Mouse (Mus musculus) hindbrain, embryonic 12.5 days (tissue): ENCODE measurements around the gene Dact3. TPM values are rescaled to one million over a fixed set of nuclear protein-coding genes. Genes with fewer than 3 reads are reported as not detected.

ENCODE experiments used
- ATAC-seq: fragments of 200-750 bp; cut with Nextera tagmentation; 2 replicates; pipeline ENCODE4 v1.8.0; 2017; ENCODE audit warnings: moderate TSS enrichment; ENCODE audit not compliant: low FRiP score
- H3K27ac ChIP-seq: fragments of 300-500 bp; sonication (generic); 2 replicates; pipeline ENCODE4 v1.5.1; 2016; ENCODE audit warnings: mild to moderate bottlenecking
- H3K27me3 ChIP-seq: fragments of 300-500 bp; sonication (generic); 2 replicates; pipeline ENCODE4 v1.6.1; 2016; ENCODE audit warnings: mild to moderate bottlenecking
- H3K36me3 ChIP-seq: fragments of 300-500 bp; sonication (generic); 2 replicates; pipeline ENCODE4 v1.6.1; 2016; ENCODE audit warnings: mild to moderate bottlenecking
- H3K4me1 ChIP-seq: fragments of 300-500 bp; sonication (generic); 2 replicates; pipeline ENCODE4 v1.6.1; 2016
- H3K4me2 ChIP-seq: fragments of 300-500 bp; sonication (generic); replicated peaks from 2 replicates; pipeline ENCODE4 v1.6.1; 2016; ENCODE audit warnings: mild to moderate bottlenecking
- H3K4me3 ChIP-seq: fragments of 300-500 bp; sonication (generic); 2 replicates; pipeline ENCODE4 v1.5.1; 2016; ENCODE audit warnings: mild to moderate bottlenecking
- H3K9ac ChIP-seq: fragments of 300-500 bp; sonication (generic); 2 replicates; pipeline ENCODE4 v1.6.1; 2016; ENCODE audit warnings: mild to moderate bottlenecking, moderate library complexity
- H3K9me3 ChIP-seq: fragments of 300-500 bp; sonication (generic); replicated peaks from 2 replicates; pipeline ENCODE4 v1.6.1; 2016; ENCODE audit warnings: mild to moderate bottlenecking
- WGBS: fragments of 180-500 bp; shearing (Covaris S2); methylation state at CpG from one replicate; pipeline ENCODE4 v1.1.7; 2016; 5-methylcytosine and 5-hydroxymethylcytosine counted together
- polyA plus RNA-seq: library from polyadenylated mRNA; unstranded; fragments of >200 nt; fragmentation: Nextera tagmentation; extraction: Ambion mirVana; gene quantifications from 2 replicates; pipeline ENCODE4 v1.2.1, GENCODE M21; 2016

Gene Dact3
- 9.0 and 10.4 TPM in 2 replicates for polyA plus RNA-seq

DNA sequence AGATGAGACGGTGACA, at the start of gene Dact3:
Gene Dact3, plus strand, starts transcription at position 8 of the 16 bp plus-strand sequence.
- Histone ChIP-seq H3K4me1 (peaks cover 23% of the 10 kb centered on the region), H3K4me2 (peak within 1 kb of the TSS; percentile 79), H3K4me3 (peak within 1 kb of the TSS; percentile 70), H3K9ac (peak within 1 kb of the TSS; percentile 91), H3K36me3 (peaks cover 14% of the 10 kb centered on the region; the same call in 1 of the 2 replicates), H3K27ac (peak within 1 kb of the TSS; percentile 82), H3K27me3 (no peaks in the 10 kb centered on the region), H3K9me3 (no peaks in the 10 kb centered on the region)
- WGBS = 0% methylated on average over 1 of the region's 1 CpGs
- ATAC-seq = no peak

DNA sequence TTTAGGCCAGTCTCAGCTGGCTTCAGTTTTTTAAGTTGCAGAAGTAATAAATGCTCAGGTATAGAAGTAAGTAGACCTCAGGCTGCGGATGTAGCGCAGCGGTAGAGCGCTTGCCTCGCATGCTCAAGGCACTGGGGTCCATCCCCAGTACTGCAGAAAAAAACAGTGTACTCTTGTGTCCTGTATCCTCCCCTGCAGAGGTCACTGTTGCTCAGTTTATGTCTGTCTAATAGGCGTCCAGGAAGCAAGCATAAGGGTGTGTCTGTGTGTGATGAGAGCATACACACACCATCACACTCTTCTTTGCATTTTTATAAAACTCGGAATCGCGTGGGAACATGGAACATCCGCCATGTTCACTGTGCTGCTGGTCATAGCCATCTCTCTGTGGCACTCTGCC, 49.3 kb upstream of the Dact3 start:
- H3K4me1 ChIP-seq = peaks cover 15% of the 10 kb centered on the region
- no peak for ATAC-seq
- H3K9ac ChIP-seq = no peak overlapping the region
- no peak overlapping the region for H3K4me2 ChIP-seq
- whole genome bisulfite sequencing = 87% methylated on average over 10 of the region's 10 CpGs
- peaks cover 84% of the 10 kb centered on the region for H3K36me3 ChIP-seq
- no peak overlapping the region for H3K4me3 ChIP-seq
- no peak overlapping the region for H3K27ac ChIP-seq
- no peaks in the 10 kb centered on the region for H3K9me3 ChIP-seq
- H3K27me3 ChIP-seq = no peaks in the 10 kb centered on the region

DNA sequence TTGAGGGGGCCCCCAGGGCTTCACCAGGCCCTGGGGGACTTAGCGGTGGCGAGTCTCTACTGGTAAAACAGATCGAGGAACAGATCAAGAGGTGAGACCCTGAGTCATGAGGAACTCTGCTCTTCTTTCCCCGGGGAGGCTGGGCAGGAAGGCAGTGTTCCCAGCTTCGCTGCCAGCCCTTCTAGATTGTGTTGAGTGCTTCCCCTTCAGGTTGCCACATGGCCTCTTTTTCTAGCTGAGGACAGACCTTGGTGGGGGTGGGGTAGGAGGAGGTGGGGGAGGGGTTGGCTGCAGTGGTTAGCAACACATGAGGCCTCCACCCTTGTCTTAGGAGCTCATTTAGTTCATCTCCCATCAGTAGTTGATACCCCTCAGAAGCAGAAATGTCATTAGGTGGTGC, 48.5 kb upstream of the Dact3 start:
- Histone ChIP-seq H3K27ac (no peak overlapping the region), H3K9me3 (no peaks in the 10 kb centered on the region), H3K36me3 (peaks cover 91% of the 10 kb centered on the region), H3K4me2 (no peak overlapping the region), H3K9ac (no peak overlapping the region), H3K27me3 (no peaks in the 10 kb centered on the region), H3K4me3 (no peak overlapping the region), H3K4me1 (peaks cover 7% of the 10 kb centered on the region)
- 72% methylated on average over 5 of the region's 5 CpGs for WGBS
- no peak for ATAC-seq

DNA sequence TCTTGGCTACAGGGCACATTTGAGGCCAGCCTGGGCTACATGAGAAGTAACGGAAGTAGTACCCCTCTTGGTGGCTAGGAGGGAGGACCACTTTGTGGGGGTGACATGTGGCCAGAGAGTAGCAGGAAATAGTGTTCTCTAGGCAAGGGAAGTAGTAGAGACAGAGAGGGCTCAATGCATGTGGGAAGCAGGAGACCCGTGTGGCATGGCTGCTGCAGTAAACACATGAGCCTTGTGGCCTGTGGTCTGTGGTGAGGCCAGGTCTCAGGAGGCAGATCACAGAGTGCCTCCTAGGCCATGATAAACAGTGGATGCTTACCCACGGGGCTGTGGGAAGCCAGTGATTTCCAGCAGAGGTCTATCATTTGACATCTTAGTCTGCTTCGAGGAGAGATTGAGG, 47.8 kb upstream of the Dact3 start:
- H3K9me3 ChIP-seq = no peaks in the 10 kb centered on the region
- no peak overlapping the region for H3K4me2 ChIP-seq
- ATAC-seq = no peak
- no peak overlapping the region for H3K27ac ChIP-seq
- H3K4me3 ChIP-seq = no peak overlapping the region
- no peaks in the 10 kb centered on the region for H3K27me3 ChIP-seq
- H3K4me1 ChIP-seq = peaks cover 4% of the 10 kb centered on the region; the same call in 1 of the 2 replicates
- no peak overlapping the region for H3K9ac ChIP-seq
- H3K36me3 ChIP-seq = peaks cover 96% of the 10 kb centered on the region
- 90% methylated on average over 4 of the region's 4 CpGs for WGBS

DNA sequence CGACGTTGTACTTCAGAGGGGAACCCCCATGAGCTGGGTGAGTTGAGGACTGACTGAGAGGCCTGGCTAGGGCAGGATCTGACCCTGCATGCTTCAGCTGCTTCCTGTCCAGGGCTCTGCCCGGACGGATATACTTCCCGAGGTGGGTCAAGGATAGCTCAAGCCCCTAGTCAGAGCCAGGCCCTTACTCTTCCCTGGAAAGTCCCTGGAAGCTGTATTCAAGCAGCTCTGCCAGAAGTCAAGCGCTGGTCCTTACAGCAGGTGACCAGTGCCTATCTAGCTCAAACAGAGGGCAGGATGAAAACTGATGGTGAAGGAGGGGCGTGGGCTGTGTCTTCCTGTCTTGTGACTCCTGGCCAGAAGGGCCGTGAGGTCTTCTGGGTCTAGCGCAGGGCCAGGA, 44.7 kb upstream of the Dact3 start:
- no peak for ATAC-seq
- 86% methylated on average over 9 of the region's 9 CpGs for WGBS
- Histone ChIP-seq H3K4me1 (peaks cover 4% of the 10 kb centered on the region; the same call in 1 of the 2 replicates), H3K4me2 (no peak overlapping the region), H3K36me3 (peaks cover 98% of the 10 kb centered on the region), H3K27ac (no peak overlapping the region), H3K9ac (no peak overlapping the region), H3K4me3 (no peak overlapping the region), H3K9me3 (no peaks in the 10 kb centered on the region), H3K27me3 (no peaks in the 10 kb centered on the region)

DNA sequence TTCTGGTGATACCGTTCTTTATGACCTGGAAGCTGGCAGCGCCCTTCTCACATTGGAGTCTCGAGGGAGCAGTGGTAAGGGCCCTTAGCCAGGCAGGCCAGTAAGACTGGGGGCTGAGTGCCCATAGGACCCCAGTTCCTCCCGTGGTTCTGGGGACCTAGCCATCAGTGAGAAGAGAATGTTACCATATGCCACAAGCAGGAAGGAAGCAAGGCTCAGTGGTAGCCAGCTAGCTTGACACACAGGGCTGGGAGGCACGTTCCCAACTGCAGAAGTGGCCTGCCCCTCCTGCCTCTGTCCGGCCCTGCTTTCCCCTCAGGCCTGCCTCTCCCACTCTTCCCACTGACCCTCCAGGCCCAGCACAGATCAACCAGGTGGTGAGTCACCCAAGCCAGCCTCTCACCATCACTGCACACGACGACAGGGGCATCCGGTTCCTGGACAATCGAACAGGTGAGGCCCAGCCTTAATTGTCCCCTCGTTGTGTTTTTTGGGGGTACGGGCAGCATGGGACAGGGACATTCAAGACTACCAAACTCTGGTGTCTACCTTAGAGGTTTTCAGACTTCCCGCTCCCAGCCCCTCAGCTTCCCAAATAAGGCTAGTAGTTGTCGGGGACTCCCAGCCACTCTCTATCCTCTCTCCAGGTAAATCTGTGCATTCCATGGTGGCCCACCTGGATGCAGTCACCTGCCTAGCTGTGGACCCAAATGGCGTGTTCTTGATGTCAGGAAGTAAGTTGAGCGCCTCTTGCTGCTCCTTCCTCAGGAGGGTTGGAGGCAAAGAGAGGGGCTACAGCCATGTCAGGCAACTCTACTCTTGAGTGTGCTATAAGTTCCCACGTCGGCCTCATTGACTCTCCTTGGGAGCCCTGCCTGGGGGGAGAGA, 37.0 kb upstream of the Dact3 start:
- WGBS = 94% methylated on average over 18 of the region's 18 CpGs

DNA sequence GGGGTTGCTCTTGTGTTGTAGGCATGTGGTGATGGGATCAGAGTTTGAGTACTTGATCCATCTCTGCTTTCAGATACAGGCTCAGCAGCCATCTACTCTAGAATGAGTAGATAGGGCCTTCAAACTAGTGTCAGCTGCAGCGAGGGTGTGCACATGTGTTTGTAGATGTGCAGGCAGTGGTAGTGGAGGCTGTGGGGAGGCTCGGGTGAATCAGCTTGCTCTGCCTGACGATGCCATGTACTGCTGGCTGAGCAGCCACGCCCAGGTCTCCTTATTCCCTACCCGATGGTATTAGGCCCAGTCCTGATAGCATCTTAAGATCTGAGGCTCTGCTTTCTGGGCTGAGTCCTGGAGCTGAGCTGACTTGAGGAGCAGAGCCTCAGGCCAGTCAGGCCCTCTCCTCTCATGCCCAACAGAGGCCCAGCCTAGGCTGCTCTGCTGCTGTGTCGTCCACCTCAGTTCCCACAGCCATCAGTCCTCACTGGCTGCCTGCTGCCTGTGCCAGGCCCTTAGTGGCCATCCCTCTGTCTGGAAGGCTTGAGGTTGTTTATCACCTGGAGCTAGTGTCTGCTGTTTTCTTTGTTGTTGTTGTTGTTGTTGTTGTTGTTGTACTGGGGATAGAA, 36.2 kb upstream of the Dact3 start:
- no peak for ATAC-seq
- no peaks in the 10 kb centered on the region for H3K27me3 ChIP-seq
- WGBS = 90% methylated on average over 6 of the region's 6 CpGs
- no peak overlapping the region for H3K9ac ChIP-seq
- H3K4me3 ChIP-seq = no peak overlapping the region
- peaks cover 65% of the 10 kb centered on the region for H3K36me3 ChIP-seq
- H3K4me2 ChIP-seq = no peak overlapping the region
- H3K4me1 ChIP-seq = peaks cover 13% of the 10 kb centered on the region
- H3K27ac ChIP-seq = no peak overlapping the region
- no peaks in the 10 kb centered on the region for H3K9me3 ChIP-seq

More for the DNA sequence above, 37.0 kb upstream of the Dact3 start:
- Histone ChIP-seq H3K9ac (no peak overlapping the region), H3K27me3 (no peaks in the 10 kb centered on the region), H3K4me3 (no peak overlapping the region), H3K36me3 (peaks cover 73% of the 10 kb centered on the region), H3K9me3 (no peaks in the 10 kb centered on the region), H3K4me2 (no peak overlapping the region), H3K4me1 (peaks cover 7% of the 10 kb centered on the region), H3K27ac (no peak overlapping the region)
- no peak for ATAC-seq

DNA sequence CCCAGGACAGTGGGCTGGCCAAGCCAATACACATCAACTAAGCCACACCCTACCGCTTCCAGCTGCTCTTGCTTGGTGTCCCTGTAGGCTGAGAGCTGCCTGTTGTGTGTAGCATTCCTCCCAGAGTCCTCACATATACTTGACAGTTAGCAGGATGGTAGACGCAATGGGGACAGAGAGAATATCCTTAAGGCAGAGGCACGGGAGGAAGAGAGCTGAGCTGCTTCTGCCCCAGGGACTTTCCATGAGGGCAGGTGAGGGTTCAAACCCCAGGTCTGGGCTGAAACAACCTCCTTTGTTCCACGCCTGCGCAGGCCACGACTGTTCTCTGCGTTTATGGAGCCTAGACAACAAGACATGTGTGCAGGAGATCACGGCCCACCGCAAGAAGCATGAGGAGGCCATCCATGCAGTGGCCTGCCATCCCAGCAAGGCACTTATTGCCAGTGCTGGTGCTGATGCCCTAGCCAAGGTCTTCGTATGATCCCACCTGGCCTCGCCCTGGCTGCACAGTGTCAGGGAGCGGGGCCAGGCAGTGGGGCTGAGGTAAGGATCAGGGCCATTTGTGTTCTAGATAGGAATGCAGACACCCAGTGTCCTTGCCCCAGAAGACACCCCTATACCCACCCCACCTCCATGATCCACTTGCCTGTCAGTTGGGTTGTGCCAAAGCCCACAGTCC, 35.5 kb upstream of the Dact3 start:
- 91% methylated on average over 12 of the region's 12 CpGs for WGBS
- Histone ChIP-seq H3K36me3 (peaks cover 59% of the 10 kb centered on the region), H3K4me3 (no peak overlapping the region)

DNA sequence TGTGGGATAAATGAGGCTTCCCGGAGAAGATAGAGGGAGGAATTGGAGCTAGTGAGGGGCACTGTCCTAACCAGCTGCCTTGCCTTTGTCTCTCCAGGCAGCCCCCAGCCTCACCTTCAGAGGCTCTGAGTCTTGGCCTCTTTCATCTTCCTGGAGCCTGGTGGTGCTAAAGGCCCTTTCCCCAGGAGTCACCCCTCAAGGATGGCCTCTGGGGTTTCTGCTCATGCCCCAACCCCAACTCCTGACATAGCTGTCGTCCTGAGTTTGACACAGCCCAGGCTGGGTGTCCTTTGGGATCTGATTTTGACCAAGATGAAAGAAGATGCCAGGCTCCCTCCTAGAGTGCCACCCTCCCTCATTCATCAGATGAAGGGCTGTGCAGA, 35.0 kb upstream of the Dact3 start:
- H3K4me2 ChIP-seq = no peak overlapping the region
- no peak for ATAC-seq
- peaks cover 53% of the 10 kb centered on the region for H3K36me3 ChIP-seq

More for the DNA sequence above, 35.5 kb upstream of the Dact3 start:
- Histone ChIP-seq H3K4me2 (no peak overlapping the region), H3K9me3 (no peaks in the 10 kb centered on the region), H3K27me3 (no peaks in the 10 kb centered on the region), H3K9ac (no peak overlapping the region), H3K27ac (no peak overlapping the region), H3K4me1 (peaks cover 20% of the 10 kb centered on the region)
- no peak for ATAC-seq

DNA sequence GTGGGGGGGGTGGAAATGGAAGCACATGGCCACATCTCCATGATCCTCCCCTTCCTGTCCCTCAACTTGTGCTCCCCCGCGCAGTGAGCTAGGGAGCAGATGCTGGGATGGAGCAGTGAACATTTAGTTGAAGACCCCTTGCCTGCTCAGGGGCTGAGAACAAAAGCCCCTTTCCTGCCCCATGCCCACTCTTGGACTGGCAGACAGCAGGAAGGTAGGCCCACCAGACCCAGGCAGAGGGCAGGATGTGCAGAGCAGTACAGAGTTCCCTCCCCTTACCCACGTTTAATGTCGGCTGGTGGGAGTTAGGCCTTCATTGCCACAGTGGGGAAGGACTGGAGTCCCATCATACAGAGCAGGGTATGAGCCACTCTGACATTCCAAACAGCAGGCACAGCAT, 34.0 kb upstream of the Dact3 start:
- no peaks in the 10 kb centered on the region for H3K27me3 ChIP-seq
- no peak overlapping the region for H3K9ac ChIP-seq
- H3K4me3 ChIP-seq = no peak overlapping the region
- H3K4me1 ChIP-seq = peaks cover 31% of the 10 kb centered on the region
- H3K4me2 ChIP-seq = no peak overlapping the region
- no peaks in the 10 kb centered on the region for H3K9me3 ChIP-seq
- 75% methylated on average over 4 of the region's 4 CpGs for WGBS
- peak overlapping the region; percentile 23; the same call in 1 of the 2 replicates for H3K27ac ChIP-seq
- no peak for ATAC-seq
- H3K36me3 ChIP-seq = peaks cover 52% of the 10 kb centered on the region

More for the DNA sequence above, 35.0 kb upstream of the Dact3 start:
- H3K27me3 ChIP-seq = no peaks in the 10 kb centered on the region
- H3K9me3 ChIP-seq = no peaks in the 10 kb centered on the region
- 90% methylated on average over 2 of the region's 2 CpGs for WGBS
- H3K4me3 ChIP-seq = no peak overlapping the region
- H3K4me1 ChIP-seq = peaks cover 23% of the 10 kb centered on the region
- no peak overlapping the region for H3K27ac ChIP-seq
- no peak overlapping the region for H3K9ac ChIP-seq

DNA sequence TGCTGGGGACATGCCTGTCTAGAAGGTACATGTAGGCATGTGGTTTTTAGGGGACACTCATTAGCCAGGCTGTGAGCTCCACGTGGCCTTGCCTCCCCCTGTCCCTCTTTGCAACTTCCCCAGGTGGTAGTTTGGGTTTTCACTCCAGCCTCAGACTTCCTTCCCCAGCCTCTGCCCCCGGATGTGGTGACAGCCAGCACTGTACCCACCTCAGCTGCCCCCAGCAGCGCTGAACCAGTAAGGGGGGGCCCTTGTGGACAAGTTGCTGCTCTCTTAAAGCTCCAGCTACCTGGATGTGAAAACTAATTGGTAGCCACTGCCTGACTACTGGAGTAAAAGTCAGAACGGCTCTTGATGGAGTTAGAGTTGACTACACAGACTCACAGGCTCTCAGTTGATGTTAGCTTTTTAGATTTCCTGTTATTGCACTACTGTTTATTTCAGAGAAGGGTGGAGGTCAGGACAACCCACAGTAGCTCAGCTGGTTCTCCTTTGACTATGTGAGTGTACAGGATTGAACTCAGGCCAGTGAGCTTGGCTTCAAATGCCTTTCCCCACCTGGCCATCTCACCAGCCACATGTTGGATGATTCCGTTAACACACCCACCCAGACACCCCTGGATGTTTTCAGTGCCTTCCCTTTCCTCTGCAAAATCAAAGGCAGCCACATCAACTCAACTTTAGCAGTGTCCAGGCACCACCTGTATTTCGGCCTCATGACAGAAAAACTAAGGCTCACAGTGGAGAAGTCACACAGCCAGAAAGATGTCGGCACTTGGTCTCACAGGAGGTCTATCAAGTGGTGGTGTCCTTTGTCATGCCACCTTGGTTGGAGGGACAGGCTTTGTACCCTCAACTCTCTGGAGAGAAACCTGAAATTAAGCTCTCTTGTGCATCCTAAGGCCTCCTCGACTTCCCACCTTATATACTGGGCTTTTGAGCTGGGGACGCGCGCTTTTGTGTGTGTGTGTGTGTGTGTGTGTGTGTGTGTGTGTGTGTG, 33.3 kb upstream of the Dact3 start:
- Histone ChIP-seq H3K27ac (peak overlapping the region; percentile 73), H3K36me3 (peaks cover 48% of the 10 kb centered on the region), H3K4me3 (peak overlapping the region; percentile 51), H3K9me3 (no peaks in the 10 kb centered on the region), H3K9ac (peak overlapping the region; percentile 76), H3K4me2 (peak overlapping the region; percentile 92), H3K27me3 (no peaks in the 10 kb centered on the region), H3K4me1 (peaks cover 31% of the 10 kb centered on the region)
- peak; percentile 2 for ATAC-seq
- WGBS = 42% methylated on average over 11 of the region's 11 CpGs

DNA sequence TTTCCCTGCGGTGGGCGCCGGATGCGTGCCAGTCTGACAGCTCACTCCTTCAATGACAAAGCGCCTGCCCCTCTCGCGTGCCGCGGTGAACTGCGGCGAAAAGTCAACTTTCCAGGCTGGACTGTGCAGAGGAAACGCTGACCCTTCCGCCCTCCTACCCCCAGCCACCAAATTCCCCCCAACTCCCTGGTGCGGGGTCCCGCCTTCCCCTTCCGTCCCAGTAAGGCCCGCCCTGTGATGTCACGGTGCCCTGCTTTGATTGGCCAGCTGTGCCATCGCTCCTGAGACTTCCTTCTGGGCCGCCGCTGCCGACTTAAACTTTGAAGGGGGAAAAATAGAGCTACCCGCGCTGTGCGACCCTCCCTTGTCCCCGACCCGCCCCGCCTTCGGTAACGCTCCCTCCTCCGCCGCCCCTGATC, 32.5 kb upstream of the Dact3 start, which contains the start of gene Prkd2:
Gene Prkd2, plus strand, starts transcription at position 258 of the 419 bp plus-strand sequence.
- H3K36me3 ChIP-seq = peaks cover 40% of the 10 kb centered on the region
- under 1% methylated on average over 29 of the region's 32 CpGs for WGBS
- H3K9ac ChIP-seq = peak within 1 kb of the TSS; percentile 76
- H3K4me3 ChIP-seq = peak within 1 kb of the TSS; percentile 51
- no peaks in the 10 kb centered on the region for H3K27me3 ChIP-seq
- no peaks in the 10 kb centered on the region for H3K9me3 ChIP-seq
- H3K4me1 ChIP-seq = peaks cover 31% of the 10 kb centered on the region
- ATAC-seq = peak; percentile 85
- peak within 1 kb of the TSS; percentile 73 for H3K27ac ChIP-seq
- peak within 1 kb of the TSS; percentile 92 for H3K4me2 ChIP-seq
